Mouse (Mus musculus) colon, adult 2 months (tissue): ENCODE data around the gene Ubxn7. TPM values are rescaled to one million over a fixed set of nuclear protein-coding genes. Genes with fewer than 3 reads are reported as not detected.

Source experiments
- polyA plus RNA-seq: library from polyadenylated mRNA; depleted of rRNA; stranded (reverse); fragments of >200 nt; gene quantifications from 2 replicates; pipeline ENCODE4 v1.2.3, GENCODE M21; 2012; rRNA removed

Gene Ubxn7
- 5.5 and 7.8 TPM in 2 replicates for polyA plus RNA-seq

GRCm38 (mm10) chr16:32332040-32332555 lies at the start of gene Ubxn7:
TSS of gene Ubxn7 (plus strand) at chr16:32332257.

DNA sequence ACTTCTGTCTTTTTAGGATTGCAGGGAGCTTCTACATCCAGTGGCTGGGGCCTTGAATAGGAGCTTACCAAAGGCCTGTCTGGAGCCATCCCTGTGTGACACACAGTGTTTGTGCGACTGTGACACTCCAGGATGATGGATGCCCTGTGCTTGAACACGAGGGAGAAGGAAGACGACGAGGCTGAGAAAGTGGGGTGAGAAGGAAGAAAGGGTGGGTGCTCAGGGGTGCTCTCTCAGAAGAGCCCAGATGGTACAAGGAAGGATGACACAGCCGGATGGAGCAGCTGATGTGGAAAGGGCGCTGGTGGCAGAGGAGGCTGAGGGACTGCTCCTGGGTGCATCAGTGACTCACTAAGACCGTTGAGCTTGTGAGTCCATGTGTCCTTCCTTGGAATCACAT lies 68.2 kb downstream of the Ubxn7 start, which contains the start of gene Tm4sf19:
Gene Tm4sf19 (plus strand): TSS at position 240 of the 400 bp plus-strand sequence.

GRCm38 (mm10) chr16:32419517-32420483 lies 87.7 kb downstream of the Ubxn7 start, which contains the start of gene Tctex1d2:
TSS of gene Tctex1d2 (plus strand) at chr16:32419702.

DNA sequence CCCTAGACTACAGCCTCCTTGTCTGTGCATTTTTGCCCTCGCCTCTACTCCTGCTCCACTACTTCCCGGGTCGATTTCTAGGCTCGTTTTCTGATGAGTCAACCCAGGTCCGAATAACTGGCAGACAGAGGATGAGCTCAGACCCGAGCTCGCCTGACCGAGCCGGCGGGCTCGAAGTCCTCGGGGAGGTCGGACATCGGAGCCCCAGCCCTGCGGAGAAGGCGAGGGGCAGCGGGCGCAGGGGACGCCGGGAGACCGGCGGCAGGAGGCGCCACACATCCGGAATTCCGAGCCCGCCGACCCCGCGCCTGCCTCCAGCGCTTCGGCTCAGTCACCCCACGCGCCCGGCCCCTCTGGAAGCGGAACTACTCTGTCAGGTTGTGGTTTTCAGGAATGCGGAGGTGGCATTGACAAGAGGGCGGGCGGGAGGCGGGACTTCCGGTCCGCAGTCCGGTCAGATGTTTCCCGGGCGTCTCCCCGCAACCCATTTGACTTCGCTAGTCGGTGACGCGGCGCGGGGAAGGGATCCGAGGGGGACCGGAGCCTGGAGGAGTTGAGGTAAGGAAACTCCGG lies 98.5 kb downstream of the Ubxn7 start, which contains the start of gene Pcyt1a:
Gene Pcyt1a (plus strand): TSS at position 448 of the 573 bp plus-strand sequence.

Other genes starting within 250 kb of the Ubxn7 start
- gene Pigx, start 232.5 kb upstream of the Ubxn7 start, polyA plus RNA-seq = 43.4 and 53.6 TPM in 2 replicates
- gene Cep19, start 232.5 kb upstream of the Ubxn7 start, polyA plus RNA-seq = 19.4 and 23.4 TPM in 2 replicates
- gene Nrros, start 166.7 kb upstream of the Ubxn7 start, polyA plus RNA-seq = 9.7 and 10.0 TPM in 2 replicates
- not detected in 2 replicates for gene Bex6, start 152.4 kb upstream of the Ubxn7 start, polyA plus RNA-seq
- gene Fbxo45, start 85.1 kb upstream of the Ubxn7 start, polyA plus RNA-seq = 4.0 and 4.5 TPM in 2 replicates
- 3.0 and 3.3 TPM in 2 replicates for gene Wdr53, start 85.0 kb upstream of the Ubxn7 start, polyA plus RNA-seq
- not detected in 2 replicates for gene Smco1, start 60.8 kb upstream of the Ubxn7 start, polyA plus RNA-seq
- 8.0 and 10.4 TPM in 2 replicates for gene Rnf168, start 54.8 kb upstream of the Ubxn7 start, polyA plus RNA-seq
- gene Tm4sf19, start 68.2 kb downstream of the Ubxn7 start, polyA plus RNA-seq = 0.12 and 0.37 TPM in 2 replicates
- gene Tctex1d2, start 87.4 kb downstream of the Ubxn7 start, polyA plus RNA-seq = 1.0 and 1.5 TPM in 2 replicates
- 22.7 and 30.3 TPM in 2 replicates for gene Pcyt1a, start 98.7 kb downstream of the Ubxn7 start, polyA plus RNA-seq
- gene Slc51a, start 155.6 kb downstream of the Ubxn7 start, polyA plus RNA-seq = 14.4 and 76.4 TPM in 2 replicates
- 0.24 TPM in 1 of 2 replicates, not detected in the other for gene Zdhhc19, start 164.0 kb downstream of the Ubxn7 start, polyA plus RNA-seq